Mouse (Mus musculus) testis, adult 2 months (tissue): ENCODE measurements at regions not wholly inside any gene's neighbourhood (a gene's known extent, or its start where the extent isn't known, plus 50 kb on each side); places are given as distances from the start of the nearest gene placed in this dataset.

Experiments
- CTCF ChIP-seq: fragments of 200-500 bp; IDR thresholded peaks from 2 replicates; pipeline ENCODE4 v1.5.1; 2012; ENCODE audit warnings: low read depth, mild to moderate bottlenecking, inconsistent platforms, low read length, moderate library complexity; ENCODE audit not compliant: control insufficient read depth, insufficient read depth, insufficient replicate concordance
- POLR2A ChIP-seq: fragments of 200-500 bp; IDR thresholded peaks from 2 replicates; pipeline ENCODE4 v1.6.1; 2012; ENCODE audit warnings: low read depth, mild to moderate bottlenecking, inconsistent platforms, low read length, moderate library complexity; ENCODE audit not compliant: control insufficient read depth

- TF ChIP-seq CTCF (no peak), POLR2A (no peak)
Measured at GRCm38 (mm10) chr2:124888209-124888608, 179.7 kb upstream of the Slc24a5 start.
